Mouse (Mus musculus): ENCODE results near the gene Rarg. TPM values are rescaled to one million over a fixed set of nuclear protein-coding genes. Genes with fewer than 3 reads are reported as not detected.

Rarg gene
- polyA plus RNA-seq, 1 experiment from 2014 or later = 27.2 TPM

GRCm38 (mm10) chr15:102255547-102256255 lies 1.6 kb downstream of the Rarg start:
- Histone ChIP-seq H3K9ac (ENCODE audit: low read length) (peak overlapping the region; percentile 43), H3K4me2 (replicated peaks; ENCODE audit: low read depth) (peak overlapping the region; percentile 86), H3K9me3 (ENCODE audit: control insufficient read depth, low read length) (no peaks in the 10 kb centered on the region), H3K36me3 (ENCODE audit: control insufficient read depth, insufficient read depth, low read length) (peaks cover 7% of the 10 kb centered on the region; the same call in 1 of the 2 replicates), H3K4me3 (ENCODE audit: low read depth, low read length) (peak overlapping the region; percentile 73), H3K27ac (replicated peaks) (peak overlapping the region; percentile 93), H3K4me1 (replicated peaks; ENCODE audit: control insufficient read depth, insufficient read depth) (peaks cover 13% of the 10 kb centered on the region), H3K27me3 (ENCODE audit: control insufficient read depth, insufficient read depth, low read length) (no peaks in the 10 kb centered on the region)
- TF ChIP-seq EP300 (optimal IDR thresholded peaks at IDR 0.05) = peak; percentile 43
- no peak for TF ChIP-seq CTCF (IDR thresholded peaks at IDR 0.05; ENCODE audit: low read depth)
- DNase-seq (ENCODE audit: low spot score) (peak; percentile 77), ATAC-seq (ENCODE audit: low FRiP score, low TSS enrichment) (peak; percentile 59)
- 40% methylated on average over 13 of the region's 14 CpGs for WGBS

GRCm38 (mm10) chr15:102250521-102250920 lies 6.8 kb downstream of the Rarg start:
- no peak overlapping the region for H3K4me2 ChIP-seq (replicated peaks; ENCODE audit: low read depth)
- TF ChIP-seq EP300 (optimal IDR thresholded peaks at IDR 0.05) (no peak), CTCF (IDR thresholded peaks at IDR 0.05; ENCODE audit: low read depth) (no peak)
- no peaks in the 10 kb centered on the region for H3K27me3 ChIP-seq (ENCODE audit: control insufficient read depth, insufficient read depth, low read length)
- no peak overlapping the region for H3K9ac ChIP-seq (ENCODE audit: low read length)
- H3K4me1 ChIP-seq (replicated peaks; ENCODE audit: control insufficient read depth, insufficient read depth) = peaks cover 16% of the 10 kb centered on the region
- H3K36me3 ChIP-seq (ENCODE audit: control insufficient read depth, insufficient read depth, low read length) = peaks cover 7% of the 10 kb centered on the region; the same call in 1 of the 2 replicates
- 68% methylated on average over 5 of the region's 5 CpGs for WGBS
- H3K9me3 ChIP-seq (ENCODE audit: control insufficient read depth, low read length) = no peaks in the 10 kb centered on the region
- H3K27ac ChIP-seq (replicated peaks) = peak overlapping the region; percentile 41
- DNase-seq (ENCODE audit: low spot score) (no peak), ATAC-seq (ENCODE audit: low FRiP score, low TSS enrichment) (no peak)
- no peak overlapping the region for H3K4me3 ChIP-seq (ENCODE audit: low read depth, low read length)

GRCm38 (mm10) chr15:102249967-102250366 lies 7.3 kb downstream of the Rarg start:
- peaks cover 12% of the 10 kb centered on the region for H3K4me1 ChIP-seq (replicated peaks; ENCODE audit: control insufficient read depth, insufficient read depth)

GRCm38 (mm10) chr15:102249251-102249691 lies 8.0 kb downstream of the Rarg start:
- Histone ChIP-seq H3K27ac (replicated peaks) (peak overlapping the region; percentile 99), H3K27me3 (ENCODE audit: control insufficient read depth, insufficient read depth, low read length) (no peaks in the 10 kb centered on the region), H3K9me3 (ENCODE audit: control insufficient read depth, low read length) (no peaks in the 10 kb centered on the region), H3K4me1 (replicated peaks; ENCODE audit: control insufficient read depth, insufficient read depth) (peaks cover 12% of the 10 kb centered on the region), H3K9ac (ENCODE audit: low read length) (peak overlapping the region; percentile 48), H3K36me3 (ENCODE audit: control insufficient read depth, insufficient read depth, low read length) (peaks cover 7% of the 10 kb centered on the region; the same call in 1 of the 2 replicates), H3K4me2 (replicated peaks; ENCODE audit: low read depth) (peak overlapping the region; percentile 49), H3K4me3 (ENCODE audit: low read depth, low read length) (peak overlapping the region; percentile 23)
- TF ChIP-seq CTCF (IDR thresholded peaks at IDR 0.05; ENCODE audit: low read depth) (no peak), EP300 (optimal IDR thresholded peaks at IDR 0.05) (no peak)
- no peak for ATAC-seq (ENCODE audit: low FRiP score, low TSS enrichment)
- DNase-seq (ENCODE audit: low spot score) = peak; percentile 56
- WGBS = 2% methylated on average over 13 of the region's 13 CpGs

More at GRCm38 (mm10) chr15:102249967-102250366, 7.3 kb downstream of the Rarg start:
- TF ChIP-seq EP300 (optimal IDR thresholded peaks at IDR 0.05) = no peak
- no peak for TF ChIP-seq CTCF (IDR thresholded peaks at IDR 0.05; ENCODE audit: low read depth)
- Histone ChIP-seq H3K9ac (ENCODE audit: low read length) (peak overlapping the region; percentile 48), H3K4me3 (ENCODE audit: low read depth, low read length) (no peak overlapping the region), H3K9me3 (ENCODE audit: control insufficient read depth, low read length) (no peaks in the 10 kb centered on the region), H3K36me3 (ENCODE audit: control insufficient read depth, insufficient read depth, low read length) (peaks cover 7% of the 10 kb centered on the region; the same call in 1 of the 2 replicates), H3K27me3 (ENCODE audit: control insufficient read depth, insufficient read depth, low read length) (no peaks in the 10 kb centered on the region), H3K4me2 (replicated peaks; ENCODE audit: low read depth) (peak overlapping the region; percentile 49), H3K27ac (replicated peaks) (peak overlapping the region; percentile 99)
- WGBS = 34% methylated on average over 9 of the region's 9 CpGs
- no peak for DNase-seq (ENCODE audit: low spot score)
- no peak for ATAC-seq (ENCODE audit: low FRiP score, low TSS enrichment)

GRCm38 (mm10) chr15:102248812-102249191 lies 8.5 kb downstream of the Rarg start:
- H3K9ac ChIP-seq (ENCODE audit: low read length) = no peak overlapping the region
- H3K27ac ChIP-seq (replicated peaks) = peak overlapping the region; percentile 99
- H3K4me1 ChIP-seq (replicated peaks; ENCODE audit: control insufficient read depth, insufficient read depth) = peaks cover 12% of the 10 kb centered on the region
- 4% methylated on average over 3 of the region's 3 CpGs for WGBS
- TF ChIP-seq CTCF (IDR thresholded peaks at IDR 0.05; ENCODE audit: low read depth) (0 out of 2 replicates have a peak, but pooled peaks have one; percentile 13), EP300 (optimal IDR thresholded peaks at IDR 0.05) (no peak)
- DNase-seq (ENCODE audit: low spot score) = no peak
- peaks cover 7% of the 10 kb centered on the region; the same call in 1 of the 2 replicates for H3K36me3 ChIP-seq (ENCODE audit: control insufficient read depth, insufficient read depth, low read length)
- no peaks in the 10 kb centered on the region for H3K9me3 ChIP-seq (ENCODE audit: control insufficient read depth, low read length)
- no peak for ATAC-seq (ENCODE audit: low FRiP score, low TSS enrichment)
- H3K4me3 ChIP-seq (ENCODE audit: low read depth, low read length) = no peak overlapping the region
- H3K4me2 ChIP-seq (replicated peaks; ENCODE audit: low read depth) = peak overlapping the region; percentile 49; the same call in 1 of the 2 replicates
- no peaks in the 10 kb centered on the region for H3K27me3 ChIP-seq (ENCODE audit: control insufficient read depth, insufficient read depth, low read length)
